11 mouse cellular contexts compared by ENCODE assay signal in genomic region chr6:66929694-66930093, GRCm38 (mm10). TPM values are rescaled to one million over a fixed set of nuclear protein-coding genes. Genes with fewer than 3 reads are reported as not detected.
DNase-seq lines count a peak whose midpoint lies in the region; ATAC-seq and TF ChIP-seq lines count a peak whose summit lies in the region.
"Had no signal": no experiment of that assay in that cellular context is flagged by ENCODE, and none has a peak within 500 bp of the region (broad histone marks: within the 10 kb centered on the region; RNA-seq: fewer than 3 reads in every experiment).

No protein-coding gene starts in this region.

- H3K4me1 ChIP-seq in G1E (ENCODE audit: insufficient read depth, low read depth, low read length): peaks cover 7% of the 10 kb centered on the region
- no peaks in the 10 kb centered on the region for H3K4me1 ChIP-seq in kidney, postnatal 0 days (replicated peaks; ENCODE audit: insufficient read depth, low read length)
- peaks cover 13% of the 10 kb centered on the region for H3K4me1 ChIP-seq in forebrain, embryonic 10.5 days

- no peak overlapping the region for H3K9ac ChIP-seq in kidney, postnatal 0 days (ENCODE audit: low read depth, low read length)

- no peak for TF ChIP-seq CTCF in G1E (IDR thresholded peaks at IDR 0.05; ENCODE audit: low read depth, low read length)
- no peak for TF ChIP-seq CTCF in kidney, postnatal 0 days (IDR thresholded peaks at IDR 0.05; ENCODE audit: low read depth)

- H3K4me3 ChIP-seq in G1E (ENCODE audit: low read depth, low read length): no peak overlapping the region; the same call in 1 of the 2 replicates
- no peak overlapping the region for H3K4me3 ChIP-seq in kidney, postnatal 0 days (replicated peaks; ENCODE audit: low read depth, low read length)
- no peak overlapping the region for H3K4me3 ChIP-seq in forebrain, embryonic 10.5 days

- WGBS in kidney, postnatal 0 days: 48% methylated on average over 7 of the region's 7 CpGs
- WGBS in forebrain, embryonic 10.5 days: 76% methylated on average over 7 of the region's 7 CpGs

- H3K4me2 ChIP-seq in kidney, postnatal 0 days (ENCODE audit: low read length): no peak overlapping the region

- peak; percentile 49 for ATAC-seq in G1E (ENCODE audit: extremely low read depth, insufficient number of reproducible peaks, low FRiP score, poor library complexity, severe bottlenecking)
- peak; percentile 94 for ATAC-seq in common myeloid progenitor, adult 5-6 weeks (replicated peaks; ENCODE audit: low read depth, poor library complexity, severe bottlenecking)
- peak; percentile 67; the same call in 1 of the 2 replicates for ATAC-seq in kidney, postnatal 0 days (replicated peaks; ENCODE audit: low FRiP score, low read depth)
- ATAC-seq in monocyte, adult 5-6 weeks (replicated peaks; ENCODE audit: insufficient number of reproducible peaks, low FRiP score, low TSS enrichment, poor library complexity, severe bottlenecking): peak; percentile 95
- ATAC-seq: forebrain, embryonic 14.5 days had no signal

- intact Hi-C loops in left cerebral cortex, postnatal 4 days (cut with DNase I): no loop called here

- peak; percentile 8 for DNase-seq in G1E (ENCODE audit: low spot score)
- DNase-seq in kidney, postnatal 0 days (ENCODE audit: low spot score): peak; percentile 41
- DNase-seq in embryo, embryonic 10.5 days (ENCODE audit: low spot score): no peak
- no peak for DNase-seq in left cerebral cortex, postnatal 4 days
- DNase-seq in forebrain, embryonic 10.5 days (ENCODE audit: extremely low spot score, low spot score): no peak
- DNase-seq: heart, postnatal 10 days; layer of hippocampus, adult 9-11 months; thymus, postnatal 14 days had no signal

- peak overlapping the region; percentile 21; the same call in 1 of the 2 replicates for H3K27ac ChIP-seq in kidney, postnatal 0 days
- H3K27ac ChIP-seq in forebrain, embryonic 10.5 days: no peak overlapping the region

- H3K36me3 ChIP-seq in G1E (replicated peaks): no peaks in the 10 kb centered on the region
- no peaks in the 10 kb centered on the region for H3K36me3 ChIP-seq in kidney, postnatal 0 days (ENCODE audit: insufficient read depth, low read length)
- no peaks in the 10 kb centered on the region for H3K36me3 ChIP-seq in forebrain, embryonic 10.5 days (replicated peaks)

- H3K9me3 ChIP-seq in G1E (replicated peaks): no peaks in the 10 kb centered on the region
- no peaks in the 10 kb centered on the region for H3K9me3 ChIP-seq in kidney, postnatal 0 days (replicated peaks; ENCODE audit: low read length)
- H3K9me3 ChIP-seq in forebrain, embryonic 10.5 days: no peaks in the 10 kb centered on the region

- peaks cover 6% of the 10 kb centered on the region; the same call in 1 of the 2 replicates for H3K27me3 ChIP-seq in G1E (ENCODE audit: insufficient read depth, low read length)
- H3K27me3 ChIP-seq in kidney, postnatal 0 days (ENCODE audit: insufficient read depth, low read length): no peaks in the 10 kb centered on the region
- H3K27me3 ChIP-seq in forebrain, embryonic 10.5 days (ENCODE audit: poor library complexity, severe bottlenecking): no peaks in the 10 kb centered on the region

RNA-seq across cellular contexts. Expression of gene Gng12, which starts 33.5 kb away (rescaled TPM):
- total RNA-seq in G1E (2014; fragmentation: Nextera tagmentation) (0.53 TPM in 1 of 2 replicates, not detected in the other), G1E (2017) (0.11 and 0.17 TPM in 2 replicates)
- not detected in 2 replicates for polyA plus RNA-seq in G1E (2012)
- 79.5 and 88.0 TPM in 2 replicates for total RNA-seq in common myeloid progenitor, adult 5-6 weeks (2017)
- 144 and 152 TPM in 2 replicates for polyA plus RNA-seq in kidney, postnatal 0 days (2015; fragmentation: Nextera tagmentation; extraction: Ambion mirVana)
- total RNA-seq in monocyte, adult 5-6 weeks (2017): 10.5 to 20.8 TPM (median 19.7 TPM) in 3 replicates
- total RNA-seq in left cerebral cortex, postnatal 4 days (2021): 10 to 100 TPM; 49.1 to 54.0 TPM
- polyA plus RNA-seq in forebrain, embryonic 10.5 days (2016; fragmentation: Nextera tagmentation; extraction: Ambion mirVana): 50.3 and 51.2 TPM in 2 replicates

Comparison
In these comparisons a context has a peak if more than half of its experiments do, and no peak if none do; other contexts are left out.
1. DNase-seq: peak in G1E (single experiment) and kidney, postnatal 0 days (single experiment); none in embryo, embryonic 10.5 days (single experiment), left cerebral cortex, postnatal 4 days (single experiment) and forebrain, embryonic 10.5 days (single experiment).
2. Peak in every context shown above with its lines, with median percentiles within 50 percentile points of each other: ATAC-seq.